ENCODE assay signal across 41 mouse cellular contexts in genomic region chr14:51145521-51145920, GRCm38 (mm10). TPM values are rescaled to one million over a fixed set of nuclear protein-coding genes. Genes with fewer than 3 reads are reported as not detected.
DNase-seq lines count a peak whose midpoint lies in the region; ATAC-seq and TF ChIP-seq lines count a peak whose summit lies in the region.
"Had no signal": no experiment of that assay in that cellular context is flagged by ENCODE, and none has a peak within 500 bp of the region (broad histone marks: within the 10 kb centered on the region; RNA-seq: fewer than 3 reads in every experiment).

No protein-coding gene starts in this region.

- no peak for ATAC-seq in hindbrain, postnatal 0 days
- no peak for ATAC-seq in hindbrain, embryonic 12.5 days (ENCODE audit: low FRiP score)
- no peak for ATAC-seq in liver, embryonic 13.5 days (ENCODE audit: low read depth)
- ATAC-seq in liver, embryonic 16.5 days (ENCODE audit: low read depth): no peak
- ATAC-seq: forebrain, embryonic 16.5 days; Patski had no signal

- H3K36me3 ChIP-seq in hindbrain, postnatal 0 days (ENCODE audit: insufficient read depth, low read length): no peaks in the 10 kb centered on the region
- H3K36me3 ChIP-seq in hindbrain, embryonic 12.5 days: no peaks in the 10 kb centered on the region
- H3K36me3 ChIP-seq in liver, embryonic 13.5 days: no peaks in the 10 kb centered on the region
- no peaks in the 10 kb centered on the region for H3K36me3 ChIP-seq in liver, embryonic 16.5 days (ENCODE audit: control insufficient read depth, insufficient read depth)
- H3K36me3 ChIP-seq: embryonic facial prominence, embryonic 13.5 days; heart, embryonic 13.5 days; hindbrain, embryonic 15.5 days; kidney, embryonic 15.5 days; limb, embryonic 12.5 days; midbrain, embryonic 12.5 days; neural tube, embryonic 12.5 days; stomach, embryonic 15.5 days had no signal

- H3K4me1 ChIP-seq in hindbrain, postnatal 0 days (ENCODE audit: insufficient read depth, low read length): no peaks in the 10 kb centered on the region
- 0 out of 2 replicates have a peak, but pooled peaks cover 3% of the 10 kb centered on the region for H3K4me1 ChIP-seq in hindbrain, embryonic 12.5 days
- peaks cover 96% of the 10 kb centered on the region for H3K4me1 ChIP-seq in liver, embryonic 13.5 days (replicated peaks)
- peaks cover 81% of the 10 kb centered on the region for H3K4me1 ChIP-seq in liver, embryonic 16.5 days (ENCODE audit: control insufficient read depth, low read depth, low read length)
- H3K4me1 ChIP-seq: embryonic facial prominence, embryonic 13.5 days; hindbrain, embryonic 15.5 days; kidney, embryonic 15.5 days; limb, embryonic 12.5 days; stomach, embryonic 15.5 days had no signal

- WGBS in hindbrain, postnatal 0 days: 86% methylated on average over 6 of the region's 6 CpGs
- WGBS in hindbrain, embryonic 12.5 days: 85% methylated on average over 6 of the region's 6 CpGs
- WGBS in liver, embryonic 13.5 days (ENCODE audit: insufficient replicate concordance): 81% methylated on average over 6 of the region's 6 CpGs
- 80% methylated on average over 6 of the region's 6 CpGs for WGBS in liver, embryonic 16.5 days (ENCODE audit: insufficient replicate concordance)

- TF ChIP-seq CTCF in hindbrain, postnatal 0 days (IDR thresholded peaks at IDR 0.05; ENCODE audit: low read depth): no peak

- H3K4me3 ChIP-seq in hindbrain, postnatal 0 days (ENCODE audit: low read length): no peak overlapping the region
- H3K4me3 ChIP-seq in hindbrain, embryonic 12.5 days: no peak overlapping the region
- no peak overlapping the region for H3K4me3 ChIP-seq in liver, embryonic 13.5 days (replicated peaks)
- no peak overlapping the region for H3K4me3 ChIP-seq in liver, embryonic 16.5 days (ENCODE audit: low read depth, low read length)
- H3K4me3 ChIP-seq: embryonic facial prominence, embryonic 13.5 days; erythroblast, embryonic 14.5 days; gastrocnemius, adult 2 months; heart, adult 2 months; heart, embryonic 13.5 days; hindbrain, embryonic 15.5 days; kidney, embryonic 15.5 days; limb, embryonic 12.5 days; megakaryocyte, embryonic 14.5 days; midbrain, embryonic 12.5 days; myocyte; neural tube, embryonic 12.5 days; stomach, embryonic 15.5 days had no signal

- H3K4me2 ChIP-seq in hindbrain, postnatal 0 days (ENCODE audit: low read depth, low read length): no peak overlapping the region
- no peak overlapping the region for H3K4me2 ChIP-seq in hindbrain, embryonic 12.5 days (replicated peaks)
- H3K4me2 ChIP-seq in liver, embryonic 13.5 days: no peak overlapping the region
- no peak overlapping the region for H3K4me2 ChIP-seq in liver, embryonic 16.5 days (ENCODE audit: low read depth, low read length)
- H3K4me2 ChIP-seq: embryonic facial prominence, embryonic 13.5 days; heart, embryonic 13.5 days; hindbrain, embryonic 15.5 days; kidney, embryonic 15.5 days; limb, embryonic 12.5 days; midbrain, embryonic 12.5 days; neural tube, embryonic 12.5 days; stomach, embryonic 15.5 days had no signal

- H3K27me3 ChIP-seq in hindbrain, postnatal 0 days (ENCODE audit: insufficient read depth, low read length): no peaks in the 10 kb centered on the region
- H3K27me3 ChIP-seq in hindbrain, embryonic 12.5 days: no peaks in the 10 kb centered on the region
- H3K27me3 ChIP-seq in liver, embryonic 13.5 days: no peaks in the 10 kb centered on the region
- no peaks in the 10 kb centered on the region for H3K27me3 ChIP-seq in liver, embryonic 16.5 days (ENCODE audit: control insufficient read depth, insufficient read depth, low read depth, low read length)
- H3K27me3 ChIP-seq: embryonic facial prominence, embryonic 13.5 days; heart, embryonic 13.5 days; hindbrain, embryonic 15.5 days; kidney, embryonic 15.5 days; limb, embryonic 12.5 days; midbrain, embryonic 12.5 days; neural tube, embryonic 12.5 days; Patski; stomach, embryonic 15.5 days had no signal

- no peak overlapping the region for H3K9ac ChIP-seq in hindbrain, postnatal 0 days (replicated peaks; ENCODE audit: low read length)
- no peak overlapping the region for H3K9ac ChIP-seq in hindbrain, embryonic 12.5 days
- H3K9ac ChIP-seq in liver, embryonic 13.5 days: no peak overlapping the region
- no peak overlapping the region for H3K9ac ChIP-seq in liver, embryonic 16.5 days (ENCODE audit: low read depth, low read length)
- H3K9ac ChIP-seq: embryonic facial prominence, embryonic 13.5 days; heart, embryonic 13.5 days; hindbrain, embryonic 15.5 days; kidney, embryonic 15.5 days; limb, embryonic 12.5 days; liver, embryonic 14.5 days; midbrain, embryonic 12.5 days; neural tube, embryonic 12.5 days; stomach, embryonic 15.5 days had no signal

- no peak overlapping the region for H3K27ac ChIP-seq in hindbrain, postnatal 0 days
- no peak overlapping the region for H3K27ac ChIP-seq in hindbrain, embryonic 12.5 days
- peak overlapping the region; percentile 93 for H3K27ac ChIP-seq in liver, embryonic 13.5 days
- H3K27ac ChIP-seq in liver, embryonic 16.5 days (ENCODE audit: low read length): peak overlapping the region; percentile 22; the same call in 1 of the 2 replicates
- H3K27ac ChIP-seq: embryonic facial prominence, embryonic 13.5 days; gastrocnemius, adult 2 months; heart, adult 2 months; heart, embryonic 13.5 days; hindbrain, embryonic 15.5 days; kidney, embryonic 15.5 days; limb, embryonic 12.5 days; midbrain, embryonic 12.5 days; neural tube, embryonic 12.5 days; stomach, embryonic 15.5 days had no signal

- H3K9me3 ChIP-seq in hindbrain, postnatal 0 days (ENCODE audit: low read length): no peaks in the 10 kb centered on the region
- H3K9me3 ChIP-seq in hindbrain, embryonic 12.5 days (replicated peaks): no peaks in the 10 kb centered on the region
- H3K9me3 ChIP-seq in liver, embryonic 13.5 days (replicated peaks): no peaks in the 10 kb centered on the region
- H3K9me3 ChIP-seq in liver, embryonic 16.5 days (replicated peaks; ENCODE audit: control insufficient read depth, low read length): no peaks in the 10 kb centered on the region
- H3K9me3 ChIP-seq: embryonic facial prominence, embryonic 13.5 days; heart, embryonic 13.5 days; hindbrain, embryonic 15.5 days; kidney, embryonic 15.5 days; limb, embryonic 12.5 days; megakaryocyte, embryonic 14.5 days; midbrain, embryonic 12.5 days; neural tube, embryonic 12.5 days; stomach, embryonic 15.5 days had no signal

- peak; percentile 20 to 55 for DNase-seq in cerebellum, postnatal 14 days
- DNase-seq in cerebellum, adult 11-12 months: no peak
- DNase-seq in hindbrain, postnatal 0 days (ENCODE audit: low spot score): peak; percentile 2
- no peak for DNase-seq in liver, embryonic 13.5 days
- DNase-seq in liver: no peak
- no peak for DNase-seq in yolk sac, embryonic 10.5 days (ENCODE audit: low spot score)
- DNase-seq: adrenal gland, postnatal 10 days; cerebellum, adult 9-11 months; embryo, embryonic 11 days; gastrocnemius, adult 2 months; gastrocnemius, postnatal 36 days; heart, adult 2 months; heart, postnatal 10 days; kidney, adult 18-20 months; kidney, postnatal 25 days; lung, postnatal 36 days; thymus, postnatal 14 days had no signal

RNA-seq across cellular contexts. Expression of gene Rnase1, which starts 1.1 kb away (rescaled TPM):
- 0.16 and 0.18 TPM in 2 replicates for total RNA-seq in hindbrain, postnatal 0 days (2014; rRNA removed)
- polyA plus RNA-seq in hindbrain, postnatal 0 days (2015; fragmentation: Nextera tagmentation; extraction: Ambion mirVana): 1.6 and 2.4 TPM in 2 replicates
- 0.72 TPM in 1 of 2 replicates, not detected in the other for polyA plus RNA-seq in hindbrain, embryonic 12.5 days (2016; fragmentation: Nextera tagmentation; extraction: Ambion mirVana)
- polyA plus RNA-seq in liver, embryonic 13.5 days (2015; fragmentation: Nextera tagmentation; extraction: Ambion mirVana): 0.12 TPM in 1 of 2 replicates, not detected in the other
- 0.27 and 2.1 TPM in 2 replicates for polyA plus RNA-seq in liver, embryonic 16.5 days (2015; fragmentation: Nextera tagmentation; extraction: Ambion mirVana)
- total RNA-seq: adrenal gland, postnatal 10 days; gastrocnemius, adult 2 months; gastrocnemius, postnatal 36 days; hematopoietic stem cell, adult 5-6 weeks; MEL had no signal
- polyA plus RNA-seq: embryonic facial prominence, embryonic 13.5 days; erythroblast, embryonic 14.5 days; forebrain, embryonic 11.5 days; forebrain, embryonic 16.5 days; limb, embryonic 12.5 days; liver, embryonic 14.5 days; midbrain, embryonic 12.5 days; Patski had no signal

RNA-seq across cellular contexts. Expression of gene Rnase2b, which starts 16.5 kb away (rescaled TPM):
- not detected in 2 replicates for total RNA-seq in hindbrain, postnatal 0 days (2014; rRNA removed)
- not detected in 2 replicates for polyA plus RNA-seq in hindbrain, postnatal 0 days (2015; fragmentation: Nextera tagmentation; extraction: Ambion mirVana)
- not detected in 2 replicates for polyA plus RNA-seq in hindbrain, embryonic 12.5 days (2016; fragmentation: Nextera tagmentation; extraction: Ambion mirVana)
- not detected in 2 replicates for polyA plus RNA-seq in liver, embryonic 13.5 days (2015; fragmentation: Nextera tagmentation; extraction: Ambion mirVana)
- polyA plus RNA-seq in liver, embryonic 16.5 days (2015; fragmentation: Nextera tagmentation; extraction: Ambion mirVana): not detected in 2 replicates
- total RNA-seq: adrenal gland, postnatal 10 days; gastrocnemius, adult 2 months; gastrocnemius, postnatal 36 days; heart, adult 2 months; heart, postnatal 10 days; hematopoietic stem cell, adult 5-6 weeks; left cerebral cortex, postnatal 14 days; MEL; midbrain, postnatal 0 days had no signal
- polyA plus RNA-seq: embryonic facial prominence, embryonic 13.5 days; erythroblast, embryonic 14.5 days; forebrain, embryonic 11.5 days; forebrain, embryonic 16.5 days; heart, adult 2 months; heart, embryonic 13.5 days; hindbrain, embryonic 15.5 days; intestine, embryonic 14.5 days; kidney, embryonic 15.5 days; limb, embryonic 12.5 days; liver, embryonic 14.5 days; lung, embryonic 16.5 days; midbrain, embryonic 12.5 days; midbrain, postnatal 0 days; myocyte; neural tube, embryonic 12.5 days; Patski; stomach, embryonic 15.5 days had no signal

RNA-seq across cellular contexts. Expression of gene Rnase6, which starts 21.8 kb away (rescaled TPM):
- total RNA-seq in hindbrain, postnatal 0 days (2014; rRNA removed): 0.52 and 1.3 TPM in 2 replicates
- 1.0 TPM in 2 replicates for polyA plus RNA-seq in hindbrain, postnatal 0 days (2015; fragmentation: Nextera tagmentation; extraction: Ambion mirVana)
- 0.46 TPM in 1 of 2 replicates, not detected in the other for polyA plus RNA-seq in hindbrain, embryonic 12.5 days (2016; fragmentation: Nextera tagmentation; extraction: Ambion mirVana)
- 2.6 and 2.7 TPM in 2 replicates for polyA plus RNA-seq in liver, embryonic 13.5 days (2015; fragmentation: Nextera tagmentation; extraction: Ambion mirVana)
- polyA plus RNA-seq in liver, embryonic 16.5 days (2015; fragmentation: Nextera tagmentation; extraction: Ambion mirVana): 2.7 and 3.2 TPM in 2 replicates
- total RNA-seq: left cerebral cortex, postnatal 14 days had no signal
- polyA plus RNA-seq: forebrain, embryonic 11.5 days; Patski had no signal

RNA-seq across cellular contexts. Expression of gene Eddm3b, which starts 31.3 kb away (rescaled TPM):
- total RNA-seq in hindbrain, postnatal 0 days (2014; rRNA removed): not detected in 2 replicates
- not detected in 2 replicates for polyA plus RNA-seq in hindbrain, postnatal 0 days (2015; fragmentation: Nextera tagmentation; extraction: Ambion mirVana)
- polyA plus RNA-seq in hindbrain, embryonic 12.5 days (2016; fragmentation: Nextera tagmentation; extraction: Ambion mirVana): not detected in 2 replicates
- polyA plus RNA-seq in liver, embryonic 13.5 days (2015; fragmentation: Nextera tagmentation; extraction: Ambion mirVana): not detected in 2 replicates
- polyA plus RNA-seq in liver, embryonic 16.5 days (2015; fragmentation: Nextera tagmentation; extraction: Ambion mirVana): not detected in 2 replicates
- total RNA-seq: adrenal gland, postnatal 10 days; gastrocnemius, adult 2 months; gastrocnemius, postnatal 36 days; heart, adult 2 months; heart, postnatal 10 days; hematopoietic stem cell, adult 5-6 weeks; layer of hippocampus, adult 8-10 months; left cerebral cortex, postnatal 14 days; MEL; midbrain, postnatal 0 days had no signal
- polyA plus RNA-seq: embryonic facial prominence, embryonic 13.5 days; erythroblast, embryonic 14.5 days; forebrain, embryonic 11.5 days; forebrain, embryonic 16.5 days; heart, adult 2 months; heart, embryonic 13.5 days; hindbrain, embryonic 15.5 days; limb, embryonic 12.5 days; liver, embryonic 14.5 days; lung, embryonic 16.5 days; midbrain, embryonic 12.5 days; neural tube, embryonic 12.5 days; Patski; stomach, embryonic 15.5 days had no signal

RNA-seq across cellular contexts. Expression of gene Ang2, which starts 53.4 kb away (rescaled TPM):
- total RNA-seq in hindbrain, postnatal 0 days (2014; rRNA removed): not detected in 2 replicates
- not detected in 2 replicates for polyA plus RNA-seq in hindbrain, postnatal 0 days (2015; fragmentation: Nextera tagmentation; extraction: Ambion mirVana)
- not detected in 2 replicates for polyA plus RNA-seq in hindbrain, embryonic 12.5 days (2016; fragmentation: Nextera tagmentation; extraction: Ambion mirVana)
- not detected in 2 replicates for polyA plus RNA-seq in liver, embryonic 13.5 days (2015; fragmentation: Nextera tagmentation; extraction: Ambion mirVana)
- not detected in 2 replicates for polyA plus RNA-seq in liver, embryonic 16.5 days (2015; fragmentation: Nextera tagmentation; extraction: Ambion mirVana)
- total RNA-seq: adrenal gland, postnatal 10 days; gastrocnemius, adult 2 months; gastrocnemius, postnatal 36 days; heart, adult 2 months; heart, postnatal 10 days; hematopoietic stem cell, adult 5-6 weeks; layer of hippocampus, adult 8-10 months; left cerebral cortex, postnatal 14 days; MEL; midbrain, postnatal 0 days had no signal
- polyA plus RNA-seq: embryonic facial prominence, embryonic 13.5 days; erythroblast, embryonic 14.5 days; forebrain, embryonic 11.5 days; forebrain, embryonic 16.5 days; heart, adult 2 months; heart, embryonic 13.5 days; hindbrain, embryonic 15.5 days; intestine, embryonic 14.5 days; kidney, embryonic 15.5 days; limb, embryonic 12.5 days; liver, embryonic 14.5 days; lung, embryonic 16.5 days; midbrain, embryonic 12.5 days; midbrain, postnatal 0 days; neural tube, embryonic 12.5 days; Patski; stomach, embryonic 15.5 days had no signal

Comparison
In these comparisons a context has a peak if more than half of its experiments do, and no peak if none do; other contexts are left out.
1. DNase-seq: peak in cerebellum, postnatal 14 days (2 of 2) and hindbrain, postnatal 0 days (single experiment); none in cerebellum, adult 11-12 months (single experiment), liver, embryonic 13.5 days (single experiment), liver (single experiment) and yolk sac, embryonic 10.5 days (single experiment).
2. H3K27ac ChIP-seq: peak in liver, embryonic 13.5 days (single experiment) and liver, embryonic 16.5 days (single experiment); none in hindbrain, postnatal 0 days (single experiment) and hindbrain, embryonic 12.5 days (single experiment).